Mouse (Mus musculus): ENCODE results near the gene Mphosph6.

DNA sequence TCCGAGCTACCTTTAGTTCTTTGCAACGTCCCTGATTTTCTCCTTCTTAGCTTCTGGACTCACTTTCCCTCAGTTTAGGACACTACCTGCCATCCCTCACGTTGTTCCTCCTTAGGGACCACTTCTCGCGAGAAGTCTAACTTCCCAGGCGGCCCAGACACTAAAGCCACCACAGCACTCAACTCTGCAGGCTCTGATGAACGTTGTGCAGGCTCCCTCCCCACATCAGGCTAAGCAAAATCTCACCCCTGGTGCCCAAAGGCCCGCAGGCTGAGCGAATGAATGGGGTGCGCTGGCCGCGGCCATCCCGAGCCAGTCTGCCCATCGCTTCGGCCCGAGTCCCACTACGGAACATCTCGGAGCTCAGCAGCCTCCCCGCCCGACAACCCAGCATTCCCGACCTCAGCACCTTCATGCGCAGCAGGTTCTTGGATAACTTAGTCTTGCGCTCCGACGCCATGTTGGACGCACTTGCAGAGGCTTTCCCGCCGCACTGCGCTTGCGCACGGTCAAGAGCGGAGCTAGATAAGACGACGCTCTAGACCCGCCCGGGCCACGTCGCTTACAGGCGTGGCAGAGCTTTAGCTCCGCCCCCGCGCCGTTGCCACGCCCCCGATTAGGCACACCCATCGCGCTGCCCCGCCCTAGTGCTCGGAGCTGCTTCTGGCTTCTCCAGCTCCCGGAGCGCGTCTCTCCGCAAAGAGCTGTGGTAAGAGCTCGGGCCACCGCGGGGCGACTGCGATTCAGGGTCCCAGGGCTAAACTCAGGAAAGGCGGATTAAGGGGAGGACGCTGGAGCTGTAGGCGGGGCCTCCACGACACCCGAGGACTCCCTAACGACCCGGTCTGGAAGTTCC is at the start of gene Mphosph6:
- TF ChIP-seq GATA1 (IDR thresholded peaks at IDR 0.05; ENCODE audit: low read length) (peak; percentile 91), TAL1 (IDR thresholded peaks at IDR 0.05; ENCODE audit: low read length) (no peak)
